Mouse (Mus musculus): ENCODE results near the gene Nkg7. TPM values are rescaled to one million over a fixed set of nuclear protein-coding genes. Genes with fewer than 3 reads are reported as not detected.

The Nkg7 gene
- polyA plus RNA-seq, 1 experiment, result not detected

DNA sequence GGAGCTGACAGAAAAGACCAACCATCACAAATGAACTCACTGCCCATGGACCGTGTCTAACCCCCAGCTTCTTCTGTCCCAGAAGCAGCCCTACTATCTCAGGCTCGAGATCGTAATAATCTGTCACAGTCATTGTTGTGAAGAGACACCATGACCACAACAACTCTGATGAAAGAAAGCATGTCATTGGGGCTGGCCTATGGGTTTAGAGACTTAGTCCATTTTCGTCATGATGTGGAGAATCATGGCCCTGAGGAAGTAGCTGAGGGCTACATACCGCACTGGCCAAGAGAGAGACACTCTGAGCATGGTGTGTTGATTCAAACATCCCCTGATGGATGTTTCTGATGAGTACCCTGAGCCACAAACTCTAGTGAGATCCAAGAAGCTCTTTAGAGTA is 2.2 kb upstream of the Nkg7 start:
- Histone ChIP-seq H3K27ac (replicated peaks; ENCODE audit: low read depth, low read length) (no peak overlapping the region), H3K4me3 (ENCODE audit: insufficient read depth, low read depth, low read length) (no peak overlapping the region), H3K4me1 (ENCODE audit: control insufficient read depth, insufficient read depth, insufficient read length, low read length) (no peaks in the 10 kb centered on the region)

DNA sequence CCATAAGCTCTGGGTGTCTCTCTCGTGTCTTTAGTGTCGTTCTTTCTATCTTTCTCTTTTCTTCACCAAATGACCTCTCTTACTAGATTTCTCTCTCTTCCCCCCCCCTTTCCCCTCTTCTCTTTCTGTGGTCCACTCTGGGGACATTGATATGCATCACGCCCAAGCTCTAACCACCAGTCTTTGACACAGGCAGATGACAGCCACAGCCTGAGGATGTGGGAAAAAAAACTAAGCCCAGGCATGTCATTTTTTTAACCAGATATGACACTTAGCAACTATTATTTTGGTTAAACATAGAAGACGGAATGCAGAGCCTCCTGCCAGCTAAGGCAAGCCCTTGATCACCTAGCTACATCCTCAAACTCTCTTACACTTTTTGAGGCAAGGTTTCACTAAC is 1.7 kb downstream of the Nkg7 start:
- no peak overlapping the region for H3K4me3 ChIP-seq (ENCODE audit: insufficient read depth, low read depth, low read length)
- H3K4me1 ChIP-seq (ENCODE audit: control insufficient read depth, insufficient read depth, insufficient read length, low read length), result peaks cover 4% of the 10 kb centered on the region
- H3K27ac ChIP-seq (replicated peaks; ENCODE audit: low read depth, low read length), result no peak overlapping the region

DNA sequence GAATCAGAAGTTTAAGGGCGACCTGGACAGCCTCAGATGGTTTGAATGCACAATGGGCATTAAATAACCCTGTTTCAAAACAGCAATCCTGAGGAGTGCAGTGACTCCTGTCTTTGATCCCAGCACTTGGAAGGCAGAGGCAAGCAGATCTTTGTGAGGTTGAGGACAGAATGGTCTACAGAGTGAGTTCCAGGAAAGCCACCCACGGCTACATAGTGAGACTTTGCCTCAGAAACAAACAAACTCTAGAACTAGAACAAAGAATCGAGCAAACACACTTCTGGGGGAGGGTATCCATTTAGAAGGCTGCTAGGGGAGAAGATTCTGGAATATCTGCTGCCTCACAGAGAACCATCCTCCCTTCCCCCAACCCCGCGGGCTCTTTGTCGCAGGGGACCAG is 3.6 kb downstream of the Nkg7 start, which contains the start of gene Cldnd2:
TSS of gene Cldnd2 (plus strand) at position 301 of the 400 bp plus-strand sequence.
- H3K27ac ChIP-seq (replicated peaks; ENCODE audit: low read depth, low read length), result no peak within 1 kb of the TSS
- no peak within 1 kb of the TSS for H3K4me3 ChIP-seq (ENCODE audit: insufficient read depth, low read depth, low read length)
- peaks cover 4% of the 10 kb centered on the region for H3K4me1 ChIP-seq (ENCODE audit: control insufficient read depth, insufficient read depth, insufficient read length, low read length)

DNA sequence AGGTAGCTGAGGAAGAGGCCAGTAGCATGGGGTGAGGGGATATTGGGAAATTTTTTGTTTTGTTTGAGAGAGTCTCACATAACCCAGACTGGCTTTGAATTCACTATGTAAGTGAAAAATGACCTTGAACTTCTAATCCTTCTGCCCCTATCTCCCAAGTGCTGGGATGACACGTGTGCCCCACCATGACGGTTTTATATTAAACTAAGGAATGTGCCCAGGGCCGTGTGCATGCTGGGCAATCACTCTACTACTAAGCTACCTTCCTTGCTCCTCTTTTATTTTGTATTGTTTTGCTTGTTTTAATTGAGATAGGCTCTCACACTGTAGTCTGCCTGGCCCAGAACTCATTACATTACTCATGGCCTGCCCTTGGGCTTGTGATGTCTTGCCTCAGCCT is 4.2 kb downstream of the Nkg7 start:
- Histone ChIP-seq H3K4me3 (ENCODE audit: insufficient read depth, low read depth, low read length) (no peak overlapping the region), H3K4me1 (ENCODE audit: control insufficient read depth, insufficient read depth, insufficient read length, low read length) (peaks cover 4% of the 10 kb centered on the region), H3K27ac (replicated peaks; ENCODE audit: low read depth, low read length) (no peak overlapping the region)

DNA sequence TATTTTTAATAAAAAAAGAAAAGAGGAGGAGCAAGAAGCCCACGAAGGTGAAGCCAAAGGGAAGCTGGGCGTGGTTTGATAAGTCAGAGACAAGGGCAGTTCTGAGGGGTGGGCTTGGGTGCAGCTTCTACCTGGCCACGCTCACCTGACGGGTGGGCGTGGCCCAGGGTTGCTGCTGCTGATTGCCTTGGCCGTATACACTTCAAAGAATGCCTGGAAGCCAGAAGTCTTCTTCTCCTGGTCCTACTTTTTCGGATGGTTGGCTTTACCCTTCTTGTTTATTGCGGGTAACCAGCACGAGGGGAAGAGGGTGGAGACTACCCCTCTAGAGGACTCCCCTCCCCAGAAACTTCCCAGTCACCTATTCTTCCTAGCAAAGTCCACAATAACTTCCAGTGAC is 5.8 kb downstream of the Nkg7 start:
- Histone ChIP-seq H3K4me1 (ENCODE audit: control insufficient read depth, insufficient read depth, insufficient read length, low read length) (peaks cover 15% of the 10 kb centered on the region), H3K4me3 (ENCODE audit: insufficient read depth, low read depth, low read length) (peak overlapping the region; percentile 63), H3K27ac (replicated peaks; ENCODE audit: low read depth, low read length) (peak overlapping the region; percentile 97)

DNA sequence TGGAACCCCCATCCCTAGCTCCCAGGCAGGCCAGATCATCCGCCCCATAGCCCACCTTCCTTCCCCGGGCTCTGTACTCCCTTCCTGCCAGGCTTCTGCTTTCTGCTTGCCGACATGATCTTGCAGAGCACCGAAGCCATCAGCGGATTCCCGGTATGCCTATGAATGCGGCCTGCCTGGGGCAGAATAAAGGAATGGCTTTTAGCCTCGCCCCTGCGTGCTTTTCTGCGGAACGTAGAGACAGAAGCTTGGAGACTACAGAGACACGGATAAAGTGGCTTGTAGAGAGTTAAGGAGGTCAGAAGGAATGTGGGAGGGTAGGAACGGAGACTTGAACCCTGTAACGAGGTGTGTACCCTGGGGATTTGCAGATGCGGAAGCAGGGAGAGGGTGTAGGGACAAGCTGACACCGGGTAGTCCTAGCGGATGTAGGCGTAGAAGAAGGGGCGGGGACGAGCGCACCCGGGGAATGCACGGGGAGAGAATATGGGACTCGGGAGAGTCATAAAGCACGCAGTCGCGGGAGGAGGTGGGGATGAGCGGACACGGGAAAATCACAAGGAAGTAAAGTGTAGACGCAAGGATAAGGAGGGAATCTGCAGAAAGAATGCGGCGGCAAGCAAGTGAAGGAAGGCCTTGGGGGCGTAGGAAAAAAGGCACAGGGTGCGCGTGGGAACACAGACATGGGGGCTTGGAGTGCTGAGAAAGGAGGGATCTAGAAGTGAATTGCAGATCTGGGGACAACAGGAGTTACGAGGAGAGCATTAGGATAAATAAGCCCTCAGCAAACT is 6.4 kb downstream of the Nkg7 start:
- H3K4me1 ChIP-seq (ENCODE audit: control insufficient read depth, insufficient read depth, insufficient read length, low read length), result peaks cover 20% of the 10 kb centered on the region
- peak overlapping the region; percentile 97 for H3K27ac ChIP-seq (replicated peaks; ENCODE audit: low read depth, low read length)
- H3K4me3 ChIP-seq (ENCODE audit: insufficient read depth, low read depth, low read length), result peak overlapping the region; percentile 63

DNA sequence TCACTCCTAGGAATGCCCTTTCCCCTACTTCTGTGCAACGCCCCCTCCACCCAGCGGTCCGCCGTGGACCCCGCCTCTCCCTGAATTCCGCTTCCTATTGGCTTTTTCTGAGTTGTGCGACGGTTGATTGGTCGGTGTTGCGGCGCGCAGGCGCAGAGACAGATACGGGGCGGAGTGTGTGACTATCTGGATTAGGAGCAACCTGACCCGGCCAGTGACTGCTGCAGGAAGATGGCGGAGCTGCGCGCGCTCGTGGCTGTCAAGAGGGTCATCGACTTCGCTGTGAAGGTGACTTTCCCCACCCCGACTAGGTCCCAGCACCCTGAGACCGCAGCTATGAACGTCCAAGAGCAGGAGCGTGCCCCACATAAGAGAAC is 7.0 kb downstream of the Nkg7 start, which contains the start of the genes Etfb and Gm45233:
TSS of gene Etfb (plus strand) at position 167 of the 377 bp plus-strand sequence.
TSS of gene Gm45233 (plus strand) at position 212 of the 377 bp plus-strand sequence.
- H3K27ac ChIP-seq (replicated peaks; ENCODE audit: low read depth, low read length), result peak within 1 kb of the TSS; percentile 97
- peaks cover 24% of the 10 kb centered on the region for H3K4me1 ChIP-seq (ENCODE audit: control insufficient read depth, insufficient read depth, insufficient read length, low read length)
- peak within 1 kb of the TSS; percentile 82 for H3K4me3 ChIP-seq (ENCODE audit: insufficient read depth, low read depth, low read length)

DNA sequence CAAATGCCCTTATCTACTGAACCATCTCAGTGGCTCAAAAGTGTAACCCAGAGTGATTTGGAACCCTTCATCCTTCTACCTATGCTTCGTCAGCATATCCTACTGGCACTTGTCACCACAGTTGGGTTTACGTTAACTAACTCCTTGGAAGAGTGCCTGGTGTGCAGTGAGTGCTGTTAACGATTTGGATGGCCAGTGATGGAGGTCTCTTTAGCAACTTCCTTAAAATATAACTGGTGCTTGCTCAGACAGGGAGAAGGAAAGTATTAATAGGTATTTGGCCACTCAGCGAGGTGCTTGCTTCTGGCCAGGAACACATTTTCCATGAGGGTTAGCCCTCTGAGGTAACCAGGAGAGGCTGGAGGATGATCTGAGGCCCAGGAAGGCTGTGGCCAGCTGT is 10.9 kb downstream of the Nkg7 start:
- H3K27ac ChIP-seq (replicated peaks; ENCODE audit: low read depth, low read length), result peak overlapping the region; percentile 66
- no peak overlapping the region for H3K4me3 ChIP-seq (ENCODE audit: insufficient read depth, low read depth, low read length)

DNA sequence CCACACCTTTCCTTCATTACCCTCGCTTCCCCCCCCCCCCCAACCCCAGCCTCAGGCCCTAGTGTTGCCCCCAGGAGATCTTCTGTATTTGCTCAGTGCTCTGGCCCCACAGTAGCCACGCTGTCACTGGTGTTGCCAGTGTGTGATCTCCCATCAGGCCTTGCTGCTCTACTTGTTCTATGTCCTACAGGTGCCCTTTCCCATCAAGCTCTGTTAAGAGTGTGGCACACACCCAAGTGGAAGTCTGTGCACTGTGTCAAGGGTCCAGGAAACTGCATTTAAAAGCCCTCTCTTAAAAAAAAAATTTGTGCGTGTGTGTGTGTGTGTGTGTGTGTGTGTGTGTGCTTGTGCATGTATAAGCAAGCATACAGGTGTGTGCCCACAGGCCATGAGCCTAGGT is 11.4 kb downstream of the Nkg7 start:
- Histone ChIP-seq H3K4me3 (ENCODE audit: insufficient read depth, low read depth, low read length) (no peak overlapping the region), H3K4me1 (ENCODE audit: control insufficient read depth, insufficient read depth, insufficient read length, low read length) (peaks cover 40% of the 10 kb centered on the region), H3K27ac (replicated peaks; ENCODE audit: low read depth, low read length) (peak overlapping the region; percentile 80)

More for the DNA sequence above, 10.9 kb downstream of the Nkg7 start:
- peaks cover 37% of the 10 kb centered on the region for H3K4me1 ChIP-seq (ENCODE audit: control insufficient read depth, insufficient read depth, insufficient read length, low read length)

DNA sequence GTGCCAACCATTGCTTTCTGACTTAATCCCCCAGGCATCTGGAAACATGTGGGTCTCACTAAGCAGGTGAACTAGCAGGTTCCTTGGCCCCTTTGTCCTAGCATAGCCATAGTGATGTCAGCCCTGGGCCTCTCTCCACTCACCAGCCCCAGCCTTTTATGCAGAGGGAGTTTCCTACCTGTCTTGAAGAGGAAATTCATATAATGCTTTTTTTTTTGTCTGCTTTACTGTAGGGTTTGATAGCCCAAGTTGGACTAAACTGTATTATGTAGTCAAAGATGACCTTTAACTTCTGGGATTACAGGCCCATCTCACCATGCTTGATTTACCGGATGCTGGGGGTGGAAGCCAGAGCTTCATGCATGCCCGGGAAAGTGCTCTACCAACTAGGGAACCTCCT is 12.9 kb downstream of the Nkg7 start:
- peaks cover 45% of the 10 kb centered on the region for H3K4me1 ChIP-seq (ENCODE audit: control insufficient read depth, insufficient read depth, insufficient read length, low read length)
- H3K27ac ChIP-seq (replicated peaks; ENCODE audit: low read depth, low read length), result no peak overlapping the region
- H3K4me3 ChIP-seq (ENCODE audit: insufficient read depth, low read depth, low read length), result no peak overlapping the region

DNA sequence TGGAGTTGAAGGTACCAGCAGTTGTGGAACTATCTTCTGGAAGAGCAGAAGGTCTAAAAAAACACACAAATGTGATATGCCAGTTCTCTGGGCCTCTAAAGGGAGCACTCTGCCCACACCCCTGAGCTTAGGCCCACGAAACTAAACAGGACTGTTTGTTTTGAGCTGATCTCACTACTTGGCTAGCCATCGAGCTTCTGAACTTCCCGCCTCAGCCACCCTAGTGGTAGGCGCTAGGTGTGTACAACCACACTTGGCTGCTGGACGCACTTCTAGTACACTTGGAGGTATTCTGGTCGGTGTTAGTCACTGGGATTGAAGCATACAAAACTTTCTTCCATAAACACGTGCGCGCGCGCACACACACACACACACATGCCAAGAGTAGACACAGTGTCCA is 14.9 kb downstream of the Nkg7 start:
- Histone ChIP-seq H3K4me3 (ENCODE audit: insufficient read depth, low read depth, low read length) (no peak overlapping the region), H3K4me1 (ENCODE audit: control insufficient read depth, insufficient read depth, insufficient read length, low read length) (peaks cover 42% of the 10 kb centered on the region), H3K27ac (replicated peaks; ENCODE audit: low read depth, low read length) (peak overlapping the region; percentile 59)

DNA sequence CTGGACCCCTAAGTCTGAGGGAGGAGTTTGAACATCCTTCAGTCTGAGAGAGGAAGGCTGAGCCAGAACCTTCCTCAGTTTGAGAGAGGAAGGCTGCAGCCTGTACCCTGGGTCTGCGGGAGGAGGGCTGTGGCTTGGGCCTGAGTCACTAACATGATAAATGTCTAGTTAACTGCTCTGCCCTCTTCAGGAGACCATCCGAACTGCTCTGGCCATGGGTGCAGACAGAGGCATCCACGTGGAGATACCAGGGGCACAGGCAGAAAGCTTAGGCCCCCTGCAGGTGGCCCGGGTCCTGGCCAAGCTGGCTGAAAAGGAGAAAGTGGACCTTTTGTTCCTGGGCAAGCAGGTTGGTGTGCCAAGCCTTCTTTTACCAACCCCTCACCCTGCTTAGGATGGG is 15.7 kb downstream of the Nkg7 start:
- Histone ChIP-seq H3K27ac (replicated peaks; ENCODE audit: low read depth, low read length) (peak overlapping the region; percentile 59; the same call in 1 of the 2 replicates), H3K4me1 (ENCODE audit: control insufficient read depth, insufficient read depth, insufficient read length, low read length) (peaks cover 35% of the 10 kb centered on the region), H3K4me3 (ENCODE audit: insufficient read depth, low read depth, low read length) (no peak overlapping the region)

DNA sequence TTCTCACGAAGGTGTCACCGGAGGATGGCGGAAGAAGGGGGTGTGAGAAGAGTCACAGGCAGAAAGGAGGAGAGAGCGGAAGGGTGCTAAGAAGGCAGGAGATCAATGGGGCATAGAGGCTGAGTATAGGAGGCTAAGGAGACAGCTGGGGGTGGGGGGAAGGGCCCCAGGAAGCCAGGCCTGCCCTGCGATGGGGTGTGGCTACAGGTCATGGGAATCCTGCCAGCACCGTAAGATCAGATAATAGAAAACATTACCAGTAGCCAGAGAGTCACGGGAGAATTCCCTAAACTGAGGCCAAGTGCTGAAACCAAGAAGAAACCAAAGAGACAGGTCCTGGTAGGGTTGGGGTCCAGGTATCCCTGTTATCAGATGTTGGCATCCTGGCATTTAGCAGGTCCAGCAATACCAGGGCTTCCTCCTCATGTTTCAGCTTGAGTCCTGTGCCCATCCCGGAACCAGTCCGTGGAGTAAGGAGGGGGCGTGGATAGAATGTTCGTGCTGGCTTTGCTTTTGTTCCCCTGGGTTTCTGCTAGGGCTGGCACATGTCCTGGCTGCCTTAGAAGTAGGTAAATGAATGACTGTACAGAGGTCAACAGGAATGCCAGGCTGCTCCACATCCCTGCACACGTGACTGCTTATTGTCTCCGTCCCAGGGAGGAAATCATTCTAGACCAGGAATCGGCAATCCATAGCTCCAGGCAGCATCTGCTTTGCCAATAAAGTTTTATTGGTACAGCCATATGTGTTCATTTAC is 16.9 kb downstream of the Nkg7 start:
- Histone ChIP-seq H3K4me1 (ENCODE audit: control insufficient read depth, insufficient read depth, insufficient read length, low read length) (peaks cover 26% of the 10 kb centered on the region), H3K4me3 (ENCODE audit: insufficient read depth, low read depth, low read length) (no peak overlapping the region), H3K27ac (replicated peaks; ENCODE audit: low read depth, low read length) (peak overlapping the region; percentile 60)

DNA sequence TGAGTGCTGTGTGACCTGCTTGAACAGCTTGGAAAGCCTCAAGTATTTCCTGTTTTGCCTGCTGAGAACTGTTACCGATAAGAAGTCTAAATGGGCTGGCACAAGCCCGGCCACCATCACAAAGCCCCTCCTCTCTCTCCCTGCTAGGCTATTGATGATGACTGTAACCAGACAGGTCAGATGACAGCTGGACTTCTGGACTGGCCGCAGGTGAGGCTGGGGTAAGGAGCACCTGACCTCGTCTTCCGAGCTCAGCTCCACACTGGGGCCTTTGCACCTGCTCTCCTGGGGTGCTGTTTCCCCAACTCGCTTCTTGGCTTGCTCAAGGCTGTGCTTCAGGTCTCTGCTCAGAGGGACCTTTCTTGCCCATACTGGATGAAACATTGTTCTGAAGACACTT is 17.5 kb downstream of the Nkg7 start:
- peaks cover 23% of the 10 kb centered on the region for H3K4me1 ChIP-seq (ENCODE audit: control insufficient read depth, insufficient read depth, insufficient read length, low read length)
- H3K4me3 ChIP-seq (ENCODE audit: insufficient read depth, low read depth, low read length), result no peak overlapping the region
- H3K27ac ChIP-seq (replicated peaks; ENCODE audit: low read depth, low read length), result peak overlapping the region; percentile 60

DNA sequence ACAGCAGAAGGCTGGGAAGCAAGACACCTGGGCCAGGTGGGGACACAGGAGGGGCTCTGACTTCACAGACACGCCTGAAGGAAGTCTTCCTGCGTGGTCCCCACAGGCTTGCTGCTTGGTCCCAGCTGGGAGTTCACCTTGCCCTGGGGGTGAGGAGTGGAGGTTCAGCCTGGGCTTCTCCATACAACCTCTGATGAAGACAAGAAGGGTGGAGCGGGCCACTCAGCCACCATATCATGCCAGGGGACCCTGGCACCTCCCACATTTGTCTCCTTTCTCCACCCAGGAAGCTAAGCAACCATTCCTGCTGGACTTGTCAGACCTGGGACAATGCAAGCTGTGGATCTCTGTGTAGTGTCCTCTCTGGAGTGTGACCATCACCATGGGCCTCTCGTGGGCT is 26.0 kb downstream of the Nkg7 start, which contains the start of gene Vsig10l:
TSS of gene Vsig10l (plus strand) at position 301 of the 400 bp plus-strand sequence.
- Histone ChIP-seq H3K4me1 (ENCODE audit: control insufficient read depth, insufficient read depth, insufficient read length, low read length) (peaks cover 7% of the 10 kb centered on the region), H3K27ac (replicated peaks; ENCODE audit: low read depth, low read length) (no peak within 1 kb of the TSS), H3K4me3 (ENCODE audit: insufficient read depth, low read depth, low read length) (no peak within 1 kb of the TSS)
